8 mouse cellular contexts compared by ENCODE assay signal in the genomic region with DNA sequence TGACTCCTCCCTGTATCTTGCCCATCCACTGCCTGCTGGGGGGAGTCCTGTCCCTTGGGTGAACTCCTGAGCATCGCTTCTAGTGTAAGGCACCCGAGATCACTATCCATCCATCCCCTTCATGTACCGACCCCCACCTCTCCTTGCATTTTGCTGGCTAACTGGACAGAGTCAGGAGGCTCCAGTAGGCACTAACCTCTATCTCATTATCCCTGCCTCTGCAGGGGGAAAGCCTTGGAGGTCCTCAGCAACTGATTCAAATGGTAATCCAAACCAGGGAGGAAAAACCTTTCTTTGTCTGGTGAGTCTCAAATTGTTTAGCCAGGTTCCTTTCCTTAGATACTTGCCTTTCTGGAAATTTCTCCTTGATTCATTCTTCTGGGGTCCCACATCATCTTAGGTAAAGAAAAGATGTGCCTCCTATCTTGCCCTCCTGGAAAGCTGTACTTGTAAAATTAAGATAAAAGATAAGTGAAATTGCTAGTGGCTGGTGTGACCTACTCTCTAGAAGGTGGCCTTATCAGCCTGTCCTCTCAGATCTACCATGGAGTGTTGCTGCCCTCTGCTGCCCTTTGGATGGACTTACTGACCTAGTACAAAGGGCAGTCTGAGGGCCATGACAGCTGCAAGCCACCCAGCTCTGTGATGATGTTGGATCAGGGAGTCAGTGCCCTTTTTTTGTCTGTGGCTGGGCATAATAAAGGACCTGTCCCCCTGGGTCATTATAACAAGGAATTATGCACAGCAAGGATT. TPM values are rescaled to one million over a fixed set of nuclear protein-coding genes. Genes with fewer than 3 reads are reported as not detected.
A peak's percentile ranks its signal among the peaks of the same experiment; 100 is the strongest.
DNase-seq lines count a peak whose midpoint lies in the region; ATAC-seq and TF ChIP-seq lines count a peak whose summit lies in the region.

No protein-coding gene starts in this region.

- no peaks in the 10 kb centered on the region for H3K36me3 ChIP-seq in forebrain, embryonic 11.5 days (ENCODE audit: control insufficient read depth, insufficient read depth, low read length)
- no peaks in the 10 kb centered on the region for H3K36me3 ChIP-seq in forebrain, embryonic 15.5 days
- H3K36me3 ChIP-seq in hindbrain, postnatal 0 days (ENCODE audit: insufficient read depth, low read length): no peaks in the 10 kb centered on the region
- H3K36me3 ChIP-seq in midbrain, embryonic 12.5 days: no peaks in the 10 kb centered on the region
- H3K36me3 ChIP-seq in spleen, adult 2 months (ENCODE audit: control insufficient read depth, insufficient read depth, low read length): no peaks in the 10 kb centered on the region

- no peaks in the 10 kb centered on the region for H3K9me3 ChIP-seq in forebrain, embryonic 11.5 days (ENCODE audit: control insufficient read depth, low read length)
- no peaks in the 10 kb centered on the region; the same call in 1 of the 2 replicates for H3K9me3 ChIP-seq in forebrain, embryonic 15.5 days
- H3K9me3 ChIP-seq in hindbrain, postnatal 0 days (ENCODE audit: low read length): no peaks in the 10 kb centered on the region
- H3K9me3 ChIP-seq in midbrain, embryonic 12.5 days: no peaks in the 10 kb centered on the region

- 36% methylated on average over 3 of the region's 3 CpGs for WGBS in forebrain, embryonic 11.5 days
- 28% methylated on average over 3 of the region's 3 CpGs for WGBS in forebrain, embryonic 15.5 days
- 41% methylated on average over 3 of the region's 3 CpGs for WGBS in hindbrain, postnatal 0 days
- WGBS in midbrain, embryonic 12.5 days: 30% methylated on average over 3 of the region's 3 CpGs
- 70% methylated on average over 3 of the region's 3 CpGs for WGBS in spleen, adult 2 months

- peak; percentile 87 for TF ChIP-seq CTCF in hindbrain, postnatal 0 days (IDR thresholded peaks at IDR 0.05; ENCODE audit: low read depth)
- peak; percentile 60; the same call in 1 of the 2 replicates for TF ChIP-seq CTCF in spleen, adult 2 months (IDR thresholded peaks at IDR 0.05; ENCODE audit: extremely low read depth, insufficient read depth, insufficient read length, insufficient replicate concordance)

- no peak for ATAC-seq in forebrain, embryonic 11.5 days (replicated peaks; ENCODE audit: low FRiP score)
- ATAC-seq in forebrain, embryonic 15.5 days (replicated peaks): no peak
- peak; percentile 85 for ATAC-seq in hindbrain, postnatal 0 days
- peak; percentile 81 for ATAC-seq in midbrain, embryonic 12.5 days (ENCODE audit: low FRiP score, low read depth)

- TF ChIP-seq POLR2A in spleen, adult 2 months (IDR thresholded peaks at IDR 0.05; ENCODE audit: low read depth, low read length): no peak

- peak; percentile 69 for DNase-seq in forebrain, embryonic 11.5 days (ENCODE audit: low spot score)
- peak; percentile 73 for DNase-seq in c-Kit-positive CD71-negative TER-119-negative erythroid progenitor cells, embryonic 14.5 days (ENCODE audit: low read depth)
- DNase-seq in frontal cortex, postnatal 14 days (ENCODE audit: low spot score in 2 of 2): peak; percentile 23 to 51
- peak; percentile 89 for DNase-seq in hindbrain, postnatal 0 days (ENCODE audit: low spot score)
- peak; percentile 31 to 67 for DNase-seq in left cerebral cortex, postnatal 10 days (ENCODE audit: extremely low spot score in 1 of 2, low spot score in 2 of 2)
- peak; percentile 56 to 69 for DNase-seq in spleen, adult 2 months (ENCODE audit: low read depth in 1 of 2, low spot score in 2 of 2)

- intact Hi-C loops in left cerebral cortex, postnatal 10 days (cut with DNase I): loop anchor here (5.0 kb wide), 2 partner anchors 114 to 259 kb away; no protein-coding TSS in a partner anchor

- H3K4me2 ChIP-seq in forebrain, embryonic 11.5 days (ENCODE audit: low read depth, low read length, severe bottlenecking): no peak overlapping the region
- no peak overlapping the region for H3K4me2 ChIP-seq in forebrain, embryonic 15.5 days (replicated peaks)
- H3K4me2 ChIP-seq in hindbrain, postnatal 0 days (ENCODE audit: low read depth, low read length): no peak overlapping the region
- no peak overlapping the region for H3K4me2 ChIP-seq in midbrain, embryonic 12.5 days (replicated peaks)

- H3K9ac ChIP-seq in forebrain, embryonic 11.5 days (ENCODE audit: low read length): no peak overlapping the region
- no peak overlapping the region for H3K9ac ChIP-seq in forebrain, embryonic 15.5 days (replicated peaks)
- H3K9ac ChIP-seq in hindbrain, postnatal 0 days (replicated peaks; ENCODE audit: low read length): no peak overlapping the region
- no peak overlapping the region for H3K9ac ChIP-seq in midbrain, embryonic 12.5 days (replicated peaks)

- no peaks in the 10 kb centered on the region for H3K27me3 ChIP-seq in forebrain, embryonic 11.5 days (ENCODE audit: control insufficient read depth, insufficient read depth, low read length)
- H3K27me3 ChIP-seq in forebrain, embryonic 15.5 days: no peaks in the 10 kb centered on the region
- H3K27me3 ChIP-seq in hindbrain, postnatal 0 days (ENCODE audit: insufficient read depth, low read length): no peaks in the 10 kb centered on the region
- peaks cover 9% of the 10 kb centered on the region; the same call in 1 of the 2 replicates for H3K27me3 ChIP-seq in midbrain, embryonic 12.5 days
- H3K27me3 ChIP-seq in spleen, adult 2 months (ENCODE audit: control insufficient read depth, insufficient read depth, low read length): no peaks in the 10 kb centered on the region

- no peaks in the 10 kb centered on the region for H3K4me1 ChIP-seq in forebrain, embryonic 11.5 days (replicated peaks; ENCODE audit: control insufficient read depth, insufficient read depth, low read length)
- H3K4me1 ChIP-seq in forebrain, embryonic 15.5 days: no peaks in the 10 kb centered on the region
- H3K4me1 ChIP-seq in hindbrain, postnatal 0 days (ENCODE audit: insufficient read depth, low read length): no peaks in the 10 kb centered on the region
- peaks cover 3% of the 10 kb centered on the region; the same call in 1 of the 2 replicates for H3K4me1 ChIP-seq in midbrain, embryonic 12.5 days
- no peaks in the 10 kb centered on the region for H3K4me1 ChIP-seq in spleen, adult 2 months (ENCODE audit: control insufficient read depth, insufficient read depth, insufficient read length)

- H3K4me3 ChIP-seq in forebrain, embryonic 11.5 days (ENCODE audit: low read depth, low read length): no peak overlapping the region
- no peak overlapping the region for H3K4me3 ChIP-seq in forebrain, embryonic 15.5 days
- H3K4me3 ChIP-seq in hindbrain, postnatal 0 days (ENCODE audit: low read length): no peak overlapping the region
- no peak overlapping the region for H3K4me3 ChIP-seq in midbrain, embryonic 12.5 days
- H3K4me3 ChIP-seq in spleen, adult 2 months (ENCODE audit: extremely low read depth, insufficient read depth, insufficient read length): no peak overlapping the region

- H3K27ac ChIP-seq in forebrain, embryonic 11.5 days (ENCODE audit: low read depth, low read length): no peak overlapping the region
- H3K27ac ChIP-seq in forebrain, embryonic 15.5 days (replicated peaks): no peak overlapping the region
- H3K27ac ChIP-seq in hindbrain, postnatal 0 days: no peak overlapping the region
- H3K27ac ChIP-seq in midbrain, embryonic 12.5 days (replicated peaks): peak overlapping the region; percentile 30; the same call in 1 of the 2 replicates
- H3K27ac ChIP-seq in spleen, adult 2 months (ENCODE audit: insufficient read depth, low read length): no peak overlapping the region

RNA-seq across cellular contexts. Expression of a gene that starts 7.3 kb away (rescaled TPM):
- not detected in 2 replicates for polyA plus RNA-seq in forebrain, embryonic 11.5 days (2014; fragmentation: Nextera tagmentation; extraction: Ambion mirVana)
- polyA plus RNA-seq in forebrain, embryonic 15.5 days (2015; fragmentation: Nextera tagmentation; extraction: Ambion mirVana): not detected in 2 replicates
- total RNA-seq in hindbrain, postnatal 0 days (2014; rRNA removed): not detected in 2 replicates
- polyA plus RNA-seq in hindbrain, postnatal 0 days (2015; fragmentation: Nextera tagmentation; extraction: Ambion mirVana): not detected in 2 replicates
- total RNA-seq in left cerebral cortex, postnatal 10 days (2021): not detected
- polyA plus RNA-seq in midbrain, embryonic 12.5 days (2016; fragmentation: Nextera tagmentation; extraction: Ambion mirVana): not detected in 2 replicates
- 0.15 TPM in 1 of 2 replicates, not detected in the other for polyA plus RNA-seq in spleen, adult 2 months (2012; rRNA removed)

RNA-seq across cellular contexts. Expression of a gene that starts 10.3 kb away (rescaled TPM):
- polyA plus RNA-seq in forebrain, embryonic 11.5 days (2014; fragmentation: Nextera tagmentation; extraction: Ambion mirVana): not detected in 2 replicates
- polyA plus RNA-seq in forebrain, embryonic 15.5 days (2015; fragmentation: Nextera tagmentation; extraction: Ambion mirVana): not detected in 2 replicates
- not detected in 2 replicates for total RNA-seq in hindbrain, postnatal 0 days (2014; rRNA removed)
- not detected in 2 replicates for polyA plus RNA-seq in hindbrain, postnatal 0 days (2015; fragmentation: Nextera tagmentation; extraction: Ambion mirVana)
- not detected for total RNA-seq in left cerebral cortex, postnatal 10 days (2021)
- not detected in 2 replicates for polyA plus RNA-seq in midbrain, embryonic 12.5 days (2016; fragmentation: Nextera tagmentation; extraction: Ambion mirVana)
- polyA plus RNA-seq in spleen, adult 2 months (2012; rRNA removed): not detected in 2 replicates

RNA-seq across cellular contexts. Expression of a gene that starts 46.8 kb away (rescaled TPM):
- 16.7 and 17.9 TPM in 2 replicates for polyA plus RNA-seq in forebrain, embryonic 11.5 days (2014; fragmentation: Nextera tagmentation; extraction: Ambion mirVana)
- 37.2 and 37.5 TPM in 2 replicates for polyA plus RNA-seq in forebrain, embryonic 15.5 days (2015; fragmentation: Nextera tagmentation; extraction: Ambion mirVana)
- 74.4 and 76.9 TPM in 2 replicates for total RNA-seq in hindbrain, postnatal 0 days (2014; rRNA removed)
- 58.2 and 60.1 TPM in 2 replicates for polyA plus RNA-seq in hindbrain, postnatal 0 days (2015; fragmentation: Nextera tagmentation; extraction: Ambion mirVana)
- total RNA-seq in left cerebral cortex, postnatal 10 days (2021): 100 to 1,000 TPM; 134 to 136 TPM
- polyA plus RNA-seq in midbrain, embryonic 12.5 days (2016; fragmentation: Nextera tagmentation; extraction: Ambion mirVana): 27.1 and 27.6 TPM in 2 replicates
- 1.1 and 1.3 TPM in 2 replicates for polyA plus RNA-seq in spleen, adult 2 months (2012; rRNA removed)

Comparison
In these comparisons a context has a peak if more than half of its experiments do, and no peak if none do; other contexts are left out.
1. ATAC-seq: peak in hindbrain, postnatal 0 days (single experiment) and midbrain, embryonic 12.5 days (single experiment); none in forebrain, embryonic 11.5 days (single experiment) and forebrain, embryonic 15.5 days (single experiment).
2. DNase-seq: peak in every context shown above with its lines; median percentile 89 in hindbrain, postnatal 0 days; 73 in c-Kit-positive CD71-negative TER-119-negative erythroid progenitor cells, embryonic 14.5 days; 69 in forebrain, embryonic 11.5 days; 62 in spleen, adult 2 months; 49 in left cerebral cortex, postnatal 10 days; 37 in frontal cortex, postnatal 14 days.